Mouse (Mus musculus) heart, postnatal 0 days (tissue): ENCODE results near the gene Lpin1. TPM values are rescaled to one million over a fixed set of nuclear protein-coding genes. Genes with fewer than 3 reads are reported as not detected.

Experiments used
- ATAC-seq: fragments of 200-750 bp; cut with Nextera tagmentation; 2 replicates; pipeline ENCODE4 v1.8.0; 2017; ENCODE audit warnings: low read depth, moderate number of reproducible peaks, moderate library complexity; ENCODE audit not compliant: insufficient read depth
- DNase-seq: peaks from one replicate; pipeline ENCODE4 v3.0.0-alpha.2; 2016; ENCODE audit warnings: low spot score
- H3K27ac ChIP-seq: fragments of 300-500 bp; sonication (generic); 2 replicates; pipeline ENCODE4 v1.5.1; 2014; ENCODE audit warnings: low read depth, mild to moderate bottlenecking
- H3K27me3 ChIP-seq: fragments of 300-500 bp; sonication (generic); 2 replicates; pipeline ENCODE4 v1.6.1; 2014; ENCODE audit warnings: low read length, mixed read lengths; ENCODE audit not compliant: control insufficient read depth, insufficient read depth
- H3K36me3 ChIP-seq: fragments of 300-500 bp; sonication (generic); replicated peaks from 2 replicates; pipeline ENCODE4 v1.6.1; 2014; ENCODE audit warnings: low read length, mixed read lengths; ENCODE audit not compliant: control insufficient read depth, insufficient read depth
- H3K4me1 ChIP-seq: fragments of 300-500 bp; sonication (generic); 2 replicates; pipeline ENCODE4 v1.6.1; 2014; ENCODE audit warnings: antibody characterized with exemption; ENCODE audit not compliant: control insufficient read depth, insufficient read depth
- H3K4me2 ChIP-seq: fragments of 300-500 bp; sonication (generic); 2 replicates; pipeline ENCODE4 v1.6.1; 2014; ENCODE audit warnings: low read depth, mild to moderate bottlenecking, low read length, moderate library complexity
- H3K4me3 ChIP-seq: fragments of 300-500 bp; sonication (generic); 2 replicates; pipeline ENCODE4 v1.5.1; 2014; ENCODE audit warnings: low read depth, low read length
- H3K9ac ChIP-seq: fragments of 300-500 bp; sonication (generic); replicated peaks from 2 replicates; pipeline ENCODE4 v1.6.1; 2014; ENCODE audit warnings: low read depth, low read length, mixed read lengths
- H3K9me3 ChIP-seq: fragments of 300-500 bp; sonication (generic); replicated peaks from 2 replicates; pipeline ENCODE4 v1.6.1; 2016; ENCODE audit warnings: low read length; ENCODE audit not compliant: control insufficient read depth
- CTCF ChIP-seq: IDR thresholded peaks from 2 replicates; pipeline ENCODE4 v1.5.1; 2016; ENCODE audit warnings: antibody characterized with exemption, control low read depth, low read depth
- EP300 ChIP-seq: IDR thresholded peaks from 2 replicates; pipeline ENCODE4 v1.6.1; 2016; ENCODE audit warnings: antibody characterized with exemption, low read depth
- WGBS: fragments of 180-500 bp; shearing (Covaris S2); extraction: QIAGEN DNeasy Blood & Tissue Kit; methylation state at CpG from one replicate; pipeline ENCODE4 v1.1.7; 2014; 5-methylcytosine and 5-hydroxymethylcytosine counted together
- polyA plus RNA-seq: library from polyadenylated mRNA; unstranded; fragments of >200 nt; fragmentation: Nextera tagmentation; extraction: Ambion mirVana; gene quantifications from 2 replicates; pipeline ENCODE4 v1.2.1, GENCODE M21; 2015
- total RNA-seq: library from RNA; depleted of rRNA; stranded (reverse); fragments of >200 nt; gene quantifications from 2 replicates; pipeline ENCODE4 v1.2.3, GENCODE M21; 2014; ENCODE audit warnings: low replicate concordance

The Lpin1 gene
- total and polyA plus RNA-seq, 2 experiments from 2014 or later: 11.1 to 24.8 TPM

- Histone ChIP-seq H3K36me3 (peaks cover 56% of the 10 kb centered on the region), H3K27ac (no peak overlapping the region), H3K4me1 (no peaks in the 10 kb centered on the region), H3K9ac (no peak overlapping the region), H3K9me3 (no peaks in the 10 kb centered on the region), H3K4me2 (no peak overlapping the region), H3K4me3 (no peak overlapping the region), H3K27me3 (no peaks in the 10 kb centered on the region)
- TF ChIP-seq CTCF: no peak
- no peak for TF ChIP-seq EP300
- no peak for DNase-seq
- WGBS: 86% methylated on average over 10 of the region's 10 CpGs
- no peak for ATAC-seq
These were observed 48.1 kb downstream of the Lpin1 start for GRCm38 (mm10) chr12:16562647-16563046.

GRCm38 (mm10) chr12:16562181-16562580, 48.6 kb downstream of the Lpin1 start:
- no peak for TF ChIP-seq EP300
- TF ChIP-seq CTCF: no peak

GRCm38 (mm10) chr12:16557271-16557670, 53.5 kb downstream of the Lpin1 start:
- DNase-seq (no peak), ATAC-seq (no peak)
- Histone ChIP-seq H3K36me3 (peaks cover 36% of the 10 kb centered on the region), H3K4me2 (no peak overlapping the region), H3K27ac (no peak overlapping the region), H3K4me3 (no peak overlapping the region), H3K27me3 (no peaks in the 10 kb centered on the region), H3K9ac (no peak overlapping the region), H3K9me3 (no peaks in the 10 kb centered on the region), H3K4me1 (peaks cover 5% of the 10 kb centered on the region; the same call in 1 of the 2 replicates)
- WGBS: 52% methylated on average over 4 of the region's 4 CpGs
- TF ChIP-seq CTCF: no peak
- TF ChIP-seq EP300: no peak

More at GRCm38 (mm10) chr12:16562181-16562580, 48.6 kb downstream of the Lpin1 start:
- peaks cover 56% of the 10 kb centered on the region for H3K36me3 ChIP-seq
- H3K4me3 ChIP-seq: no peak overlapping the region
- ATAC-seq: no peak
- no peak overlapping the region for H3K4me2 ChIP-seq
- H3K27ac ChIP-seq: no peak overlapping the region
- no peak for DNase-seq
- no peaks in the 10 kb centered on the region for H3K9me3 ChIP-seq
- no peaks in the 10 kb centered on the region for H3K4me1 ChIP-seq
- no peak overlapping the region for H3K9ac ChIP-seq
- WGBS: 44% methylated on average over 8 of the region's 8 CpGs
- no peaks in the 10 kb centered on the region for H3K27me3 ChIP-seq

GRCm38 (mm10) chr12:16554171-16554570, 56.6 kb downstream of the Lpin1 start:
- H3K4me1 ChIP-seq: peaks cover 11% of the 10 kb centered on the region
- peaks cover 20% of the 10 kb centered on the region for H3K36me3 ChIP-seq
- no peaks in the 10 kb centered on the region for H3K27me3 ChIP-seq
- H3K27ac ChIP-seq: peak overlapping the region; percentile 22; the same call in 1 of the 2 replicates
- DNase-seq: no peak
- WGBS: 45% methylated on average over 8 of the region's 8 CpGs
- no peaks in the 10 kb centered on the region for H3K9me3 ChIP-seq
- no peak overlapping the region for H3K4me2 ChIP-seq
- ATAC-seq: no peak
- H3K4me3 ChIP-seq: no peak overlapping the region
- TF ChIP-seq EP300: no peak
- no peak for TF ChIP-seq CTCF
- no peak overlapping the region for H3K9ac ChIP-seq

- peaks cover 11% of the 10 kb centered on the region for H3K4me1 ChIP-seq
- no peak overlapping the region for H3K9ac ChIP-seq
- peaks cover 25% of the 10 kb centered on the region for H3K36me3 ChIP-seq
- DNase-seq (no peak), ATAC-seq (no peak)
- no peaks in the 10 kb centered on the region for H3K27me3 ChIP-seq
- TF ChIP-seq EP300 (no peak), CTCF (no peak)
- no peak overlapping the region for H3K4me2 ChIP-seq
- WGBS: 75% methylated on average over 13 of the region's 13 CpGs
- no peak overlapping the region for H3K4me3 ChIP-seq
- H3K27ac ChIP-seq: no peak overlapping the region
- H3K9me3 ChIP-seq: no peaks in the 10 kb centered on the region
These were observed 58.5 kb downstream of the Lpin1 start for GRCm38 (mm10) chr12:16552108-16552771.

- Histone ChIP-seq H3K36me3 (peaks cover 35% of the 10 kb centered on the region), H3K27ac (peak overlapping the region; percentile 60), H3K27me3 (no peaks in the 10 kb centered on the region), H3K4me1 (peaks cover 11% of the 10 kb centered on the region), H3K4me3 (no peak overlapping the region), H3K9me3 (no peaks in the 10 kb centered on the region), H3K9ac (no peak overlapping the region), H3K4me2 (no peak overlapping the region)
- WGBS: 44% methylated on average over 12 of the region's 12 CpGs
- DNase-seq (peak; percentile 62), ATAC-seq (peak; percentile 87)
- no peak for TF ChIP-seq EP300
- no peak for TF ChIP-seq CTCF
These were observed 59.7 kb downstream of the Lpin1 start for GRCm38 (mm10) chr12:16550983-16551454.
